Mouse (Mus musculus) spleen, embryonic (tissue): ENCODE data around the gene Nelfcd.

Source experiments
- CTCF ChIA-PET: fragments of 350-600 bp; sonication (Branson Sonifier 250); formaldehyde crosslinking; loops from one replicate; lab custom pipeline; 2022; lab: Charles Lee

Nelfcd gene

DNA sequence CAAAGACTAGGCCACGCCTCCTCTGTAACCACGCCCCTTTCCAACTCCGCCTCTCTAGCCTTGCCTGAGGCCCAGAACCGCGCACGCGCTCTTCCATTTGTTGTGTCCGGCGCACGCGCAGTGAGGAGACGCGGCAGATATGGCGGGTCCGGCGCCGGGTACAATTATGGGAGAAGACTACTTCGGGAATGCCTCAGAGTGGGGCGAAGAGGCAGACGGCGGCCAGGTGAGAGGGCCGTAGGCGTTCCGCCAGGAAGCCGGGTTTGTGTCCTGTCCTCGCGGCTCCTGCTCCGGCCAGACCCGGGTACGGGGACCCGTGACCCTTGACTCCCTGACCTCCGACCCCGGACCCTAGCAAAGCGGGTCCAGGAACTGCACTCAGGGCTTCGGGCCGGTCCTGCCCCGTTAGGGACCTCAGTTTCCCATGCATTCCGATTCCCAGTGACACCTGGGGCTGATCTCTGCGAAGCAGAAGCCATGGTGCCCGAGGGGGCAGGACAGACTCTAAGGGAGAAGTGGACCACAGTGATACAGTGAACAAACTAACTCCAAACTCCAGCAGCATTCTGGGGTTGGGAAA is at the start of gene Nelfcd:
Nelfcd (plus strand) TSS at position 74 of the 580 bp plus-strand sequence.
- CTCF ChIA-PET, result interaction anchor here (0.6 kb wide), 1 partner anchor 259 kb away, joined by 3 read pairs; no protein-coding TSS in a partner anchor

DNA sequence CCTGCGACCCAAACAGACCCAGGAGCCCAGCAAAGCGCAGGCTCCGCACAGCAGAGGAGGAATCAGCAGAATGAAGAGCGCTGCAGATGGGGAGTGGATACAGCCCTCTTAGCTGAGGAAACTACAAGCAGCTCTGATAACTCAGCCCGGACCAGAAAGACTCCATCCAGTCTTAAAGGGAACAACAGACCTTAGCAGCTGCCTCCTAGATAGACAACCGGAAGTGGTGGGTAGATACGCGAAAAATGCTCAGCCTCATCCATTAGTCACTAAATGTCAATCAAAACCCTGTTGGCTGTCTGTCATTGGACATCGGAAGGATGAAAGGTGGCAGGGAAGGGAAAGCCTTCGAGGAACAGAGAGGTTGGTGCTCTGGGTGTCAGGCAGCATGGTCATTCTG is 49.0 kb upstream of the Nelfcd start:
- CTCF ChIA-PET, result no interaction called here

DNA sequence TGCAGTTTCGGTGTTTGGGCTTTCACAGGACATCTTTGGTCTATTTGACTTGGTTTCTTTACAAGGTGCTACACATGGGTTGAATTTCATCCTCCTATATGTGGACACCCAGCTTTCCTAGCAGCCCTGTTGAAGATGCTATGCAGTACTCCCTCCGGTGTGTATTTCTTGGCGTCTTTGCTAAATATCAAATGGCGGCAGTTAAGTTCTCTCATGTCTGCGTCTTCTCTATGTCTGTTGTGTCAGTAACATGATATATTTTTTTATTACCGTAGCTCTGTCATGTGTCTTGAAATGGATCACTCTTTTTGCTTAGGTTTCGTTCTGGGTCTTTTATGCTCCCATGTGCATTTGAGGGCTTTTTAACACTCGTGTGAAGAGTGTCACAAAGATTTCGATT is 34.6 kb upstream of the Nelfcd start:
- CTCF ChIA-PET, result no interaction called here

DNA sequence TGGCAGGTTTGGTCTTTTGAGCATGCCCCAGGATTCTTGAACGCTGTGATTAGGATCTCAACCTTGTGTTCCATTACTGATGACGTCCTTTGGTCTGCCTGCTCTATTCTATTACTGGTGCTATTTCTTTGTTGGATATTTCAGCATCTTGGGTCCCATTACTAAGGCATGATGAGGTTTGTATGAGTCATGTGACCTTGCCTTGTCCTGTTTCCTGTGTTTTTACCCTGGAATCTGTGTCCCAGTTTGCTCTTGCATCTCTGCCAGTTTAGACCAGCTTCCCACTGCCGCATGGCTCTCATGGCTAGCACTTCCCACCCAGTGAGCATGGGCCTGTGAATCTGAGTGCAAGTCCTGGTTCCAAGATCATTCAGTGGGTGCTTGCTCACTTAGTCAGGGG is 23.7 kb upstream of the Nelfcd start:
- CTCF ChIA-PET, result no interaction called here

DNA sequence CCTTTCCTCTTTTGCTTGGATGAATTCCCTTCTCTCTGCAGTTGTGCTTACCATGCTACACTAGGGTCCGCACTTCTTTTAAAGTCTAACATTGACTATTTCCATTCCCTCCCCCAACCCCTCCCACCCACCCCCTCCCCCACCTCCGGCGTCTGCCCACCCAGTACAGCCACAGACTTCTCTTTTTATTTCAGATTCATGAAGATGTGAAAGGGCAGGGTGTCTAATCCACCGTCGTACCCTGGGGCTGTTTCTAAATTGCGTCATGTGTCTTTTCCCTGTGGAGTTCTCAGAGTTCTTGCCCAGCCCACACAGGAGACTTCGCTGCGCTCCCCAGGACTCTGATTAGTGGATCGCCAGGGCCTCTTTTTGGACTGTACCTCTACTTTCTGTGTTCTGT is 23.1 kb upstream of the Nelfcd start:
- CTCF ChIA-PET, result no interaction called here

DNA sequence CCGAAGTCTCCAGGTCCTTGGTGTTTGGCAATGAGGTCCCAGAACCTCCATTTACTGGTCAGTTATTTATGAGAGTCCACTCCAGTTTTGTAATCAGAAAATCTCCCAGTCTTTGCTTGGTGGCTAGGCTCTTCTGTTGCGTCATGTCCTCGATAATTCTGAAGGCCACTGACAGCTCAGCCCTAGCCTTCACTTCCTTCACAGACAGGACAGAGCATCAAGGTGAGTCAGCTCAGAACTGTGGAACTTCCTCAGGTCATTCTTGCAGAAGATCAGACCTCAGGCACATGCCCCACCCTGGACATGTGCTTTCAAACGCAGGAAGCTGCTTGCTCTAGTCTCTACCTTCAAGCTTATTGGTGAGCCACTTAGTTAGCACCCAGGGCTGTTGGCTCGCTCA is 22.2 kb upstream of the Nelfcd start:
- CTCF ChIA-PET, result interaction anchor here (0.6 kb wide), 1 partner anchor 52 kb away, joined by 19 read pairs; no protein-coding TSS in a partner anchor

DNA sequence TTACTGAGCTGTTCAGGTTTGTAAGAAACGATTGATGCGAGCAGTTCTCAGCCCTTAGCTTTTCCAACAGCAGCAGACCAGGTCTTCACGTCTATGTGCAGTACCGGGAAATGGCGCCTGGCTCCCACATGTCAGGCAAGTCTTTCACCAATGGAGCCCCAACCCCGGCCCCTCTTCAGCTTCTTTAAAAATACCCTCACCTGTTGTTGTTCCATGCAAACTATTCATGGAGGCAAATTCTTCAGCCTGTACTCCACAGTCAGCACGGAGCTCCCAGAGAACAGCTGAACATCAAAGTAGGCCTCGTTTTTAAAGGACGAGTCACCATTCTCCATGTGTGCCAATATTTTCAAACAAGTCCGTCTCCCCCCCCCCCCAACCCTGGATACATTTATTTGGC is 19.0 kb upstream of the Nelfcd start:
- CTCF ChIA-PET, result interaction anchor here (0.6 to 0.7 kb wide), 2 partner anchors 1324 to 1391 kb away, joined by 3 to 7 read pairs; no protein-coding TSS in a partner anchor

DNA sequence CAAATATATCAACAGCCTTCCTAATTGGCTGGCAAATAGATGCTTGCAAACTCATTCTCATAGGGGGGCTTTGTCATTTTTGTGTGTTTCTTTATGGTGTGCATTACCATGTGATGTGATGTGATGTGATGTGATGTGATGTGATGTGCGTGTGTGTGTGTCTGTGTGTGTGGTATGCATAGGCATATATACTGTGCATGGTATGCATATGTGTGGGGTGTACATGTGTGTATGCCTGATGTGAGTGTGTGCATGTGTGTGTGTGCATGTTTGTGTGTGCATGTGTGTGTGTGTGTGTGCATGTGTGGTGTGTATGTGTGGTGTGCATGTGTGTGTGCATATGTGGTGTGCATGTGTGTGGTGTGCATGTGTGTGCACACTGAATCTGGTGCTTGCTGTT is 18.5 kb upstream of the Nelfcd start:
- CTCF ChIA-PET, result interaction anchor here (0.6 to 0.7 kb wide), 3 partner anchors 543 to 1392 kb away, joined by 3 to 7 read pairs (median 5); no protein-coding TSS in a partner anchor

DNA sequence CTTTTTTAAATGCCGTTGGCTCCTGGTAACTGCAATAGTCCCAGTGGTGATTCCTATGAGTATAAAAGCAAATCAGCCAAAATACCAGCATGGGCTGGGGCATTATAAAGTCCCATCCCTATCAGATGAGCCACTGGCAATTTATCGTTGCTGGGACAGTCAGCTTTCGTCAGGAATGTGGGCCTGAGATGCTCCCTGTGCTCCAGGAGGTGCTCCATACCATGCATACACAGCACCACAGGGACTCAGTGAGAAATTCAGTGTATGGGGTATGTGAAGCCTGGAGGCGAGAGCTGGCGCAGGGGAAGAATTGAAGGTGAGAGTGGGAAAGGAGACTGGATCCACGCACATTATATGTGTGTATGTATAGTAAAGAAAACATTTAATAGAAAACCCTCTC is 17.7 kb upstream of the Nelfcd start:
- CTCF ChIA-PET, result interaction anchor here (0.6 kb wide), 1 partner anchor 542 kb away, joined by 5 read pairs; no protein-coding TSS in a partner anchor

DNA sequence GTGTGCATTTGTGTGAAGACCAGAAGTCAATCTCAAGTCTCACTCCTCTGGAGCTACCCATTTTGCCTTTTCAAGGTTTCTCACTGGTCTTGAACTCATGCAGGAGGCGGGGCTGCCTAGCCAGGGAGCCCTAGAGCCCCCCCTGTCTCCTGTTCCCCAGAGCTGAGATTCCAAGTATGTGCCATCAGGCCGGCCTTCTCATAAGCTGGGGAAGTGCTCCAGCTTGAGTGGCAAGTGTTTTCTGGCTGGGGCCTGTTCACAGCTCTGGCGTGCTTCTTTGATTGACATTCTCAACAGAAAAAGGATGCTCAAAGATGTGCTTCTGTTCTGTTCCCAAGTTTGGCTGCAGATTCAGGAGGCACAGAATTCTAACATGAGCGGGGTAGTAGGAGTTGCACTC is 15.2 kb upstream of the Nelfcd start:
- CTCF ChIA-PET, result no interaction called here

DNA sequence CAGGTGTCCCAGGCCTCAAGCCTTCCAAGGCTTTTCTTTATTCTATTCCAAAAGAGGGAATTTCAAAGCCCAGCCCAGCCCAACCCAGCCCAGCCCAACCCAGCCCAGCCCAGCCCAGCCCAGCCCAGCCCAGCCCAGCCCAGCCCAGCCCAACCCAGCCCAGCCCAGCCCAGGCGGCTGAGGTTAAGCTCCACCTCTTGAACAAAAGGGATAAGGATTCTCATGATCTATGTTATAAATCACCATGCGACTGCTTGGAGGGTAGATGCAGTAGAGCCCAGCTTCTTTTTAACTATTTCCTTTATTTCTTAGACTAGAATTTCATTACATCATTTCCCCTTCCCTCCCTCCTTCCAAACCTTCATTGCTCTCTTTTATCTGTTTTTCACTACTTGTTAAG is 5.4 kb upstream of the Nelfcd start:
- CTCF ChIA-PET, result no interaction called here

DNA sequence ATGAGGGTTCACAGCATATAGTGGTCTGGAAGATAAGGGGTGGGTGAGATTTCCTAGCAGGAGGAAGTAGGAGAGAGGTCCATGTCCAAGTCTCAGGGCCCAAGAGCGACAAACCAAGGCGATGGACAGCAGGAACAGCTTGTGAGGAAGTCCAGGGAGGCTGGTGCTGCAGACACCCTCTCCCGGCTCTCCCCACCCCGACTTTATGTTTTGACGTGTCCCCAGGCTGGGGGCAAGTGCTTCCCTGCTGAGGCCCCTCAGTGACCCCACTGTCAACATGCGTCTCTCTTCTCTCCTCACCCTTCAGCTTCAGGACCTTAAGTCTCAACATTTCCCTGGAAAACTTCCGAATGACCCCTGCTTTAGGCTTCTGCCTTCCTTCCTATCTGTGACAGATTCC is 2.5 kb upstream of the Nelfcd start:
- CTCF ChIA-PET, result no interaction called here

DNA sequence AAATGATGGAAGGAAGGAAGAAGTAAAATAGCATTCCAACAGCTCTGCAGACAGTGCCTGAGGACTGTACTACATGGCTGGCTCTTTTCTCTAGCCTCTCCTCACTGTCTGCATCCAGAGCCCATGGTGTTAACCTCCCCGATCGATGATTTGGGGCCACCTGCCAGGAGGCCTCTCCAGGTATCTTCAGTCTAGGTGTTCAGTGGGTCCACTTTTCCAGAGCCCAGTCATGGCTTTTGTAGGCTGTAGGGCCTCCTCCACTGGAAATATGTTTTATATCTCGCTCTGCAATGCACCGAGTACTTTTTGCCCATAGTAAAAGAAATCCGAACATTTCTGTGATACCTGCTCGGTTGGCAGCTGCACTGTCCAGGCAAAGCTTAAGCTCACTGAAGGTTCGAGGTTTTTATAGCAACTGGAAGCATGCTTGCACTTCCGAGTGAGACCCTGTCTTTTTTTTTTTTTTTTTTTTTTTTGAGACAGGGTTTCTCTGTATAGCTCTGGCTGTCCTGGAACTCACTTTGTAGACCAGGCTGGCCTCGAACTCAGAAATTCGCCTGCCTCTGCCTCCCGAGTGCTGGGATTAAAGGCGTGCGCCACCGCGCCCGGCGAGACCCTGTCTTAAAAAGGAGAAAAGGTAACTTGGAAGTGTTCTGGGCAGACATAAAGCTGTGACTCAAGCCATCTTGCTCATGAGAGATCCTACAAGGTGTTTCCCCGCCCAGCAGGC is 438 bp upstream of the Nelfcd start:
- CTCF ChIA-PET, result interaction anchor here (0.6 kb wide), 1 partner anchor 260 kb away, joined by 3 read pairs; no protein-coding TSS in a partner anchor

DNA sequence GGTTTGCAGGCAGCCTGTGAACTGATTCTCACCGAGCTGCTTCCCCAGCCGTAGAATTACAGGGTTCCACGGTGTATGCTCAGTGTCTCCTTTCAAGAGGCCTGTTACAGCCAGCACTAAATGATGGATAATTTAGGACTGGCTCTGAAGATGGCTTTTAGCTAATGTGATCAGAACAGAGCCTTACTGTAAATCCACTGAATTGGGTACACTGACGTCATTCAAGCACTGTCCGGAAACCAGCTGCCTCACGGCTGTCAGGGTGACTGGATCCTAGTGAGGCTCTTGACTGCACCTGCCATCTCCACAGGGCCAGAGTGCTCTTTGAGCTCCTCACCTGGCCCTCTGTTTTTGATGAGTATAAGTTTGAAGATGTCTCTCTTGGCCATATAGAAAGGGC is 5.5 kb downstream of the Nelfcd start:
- CTCF ChIA-PET, result no interaction called here

DNA sequence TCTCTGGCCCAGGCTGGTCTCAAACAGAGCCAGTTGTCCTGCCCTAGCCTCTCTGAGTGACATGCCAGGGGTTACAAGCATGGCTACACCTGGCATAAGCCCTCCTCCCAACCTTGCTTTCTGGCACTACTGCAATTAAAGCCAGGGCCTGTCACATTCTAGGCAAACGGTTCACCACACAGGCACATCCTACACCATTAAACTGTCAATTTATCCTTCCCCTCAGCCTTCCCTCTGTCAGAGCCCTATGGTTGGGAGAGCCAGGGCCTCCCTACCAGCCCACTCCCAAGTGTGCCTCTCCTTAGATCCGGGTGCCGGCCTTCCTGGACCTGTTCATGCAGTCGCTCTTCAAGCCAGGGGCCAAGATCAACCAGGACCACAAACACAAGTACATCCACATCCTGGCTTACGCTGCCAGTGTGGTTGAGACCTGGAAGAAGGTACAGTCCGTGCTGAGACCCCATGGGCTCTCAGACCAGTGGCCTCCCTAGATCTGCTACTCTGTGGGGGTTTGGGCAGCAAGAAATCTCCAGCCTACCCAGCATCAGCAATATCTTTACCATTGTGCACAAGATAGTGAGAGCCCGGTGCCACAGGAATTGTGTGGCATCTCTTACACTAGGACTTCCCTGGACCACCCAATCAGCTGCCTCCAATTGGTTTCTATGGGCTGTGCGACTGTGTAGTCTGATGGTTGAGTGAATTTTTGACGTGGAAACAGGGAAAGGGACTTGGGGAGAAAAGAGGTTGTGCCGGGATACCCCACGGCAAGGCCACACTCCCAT is 8.9 kb downstream of the Nelfcd start:
- CTCF ChIA-PET, result no interaction called here

DNA sequence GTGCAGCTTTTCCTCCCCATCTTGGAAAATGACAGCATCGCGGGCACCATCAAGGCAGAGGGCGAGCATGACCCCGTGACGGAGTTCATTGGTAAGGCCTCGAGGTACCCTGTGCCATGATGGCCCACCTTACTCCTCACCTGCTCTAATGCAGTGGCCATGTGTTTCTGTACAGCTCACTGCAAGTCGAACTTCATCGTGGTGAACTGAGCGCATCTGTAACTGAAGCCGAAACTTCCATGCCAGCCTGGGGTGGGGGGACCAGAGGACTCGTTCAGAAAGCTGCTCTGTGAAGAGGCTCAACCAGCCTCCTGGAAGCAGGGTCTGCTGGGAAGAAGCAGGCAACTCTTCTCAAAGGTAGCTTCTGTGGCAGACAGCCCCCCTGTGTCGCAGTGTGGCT is 11.3 kb downstream of the Nelfcd start:
- CTCF ChIA-PET, result no interaction called here

DNA sequence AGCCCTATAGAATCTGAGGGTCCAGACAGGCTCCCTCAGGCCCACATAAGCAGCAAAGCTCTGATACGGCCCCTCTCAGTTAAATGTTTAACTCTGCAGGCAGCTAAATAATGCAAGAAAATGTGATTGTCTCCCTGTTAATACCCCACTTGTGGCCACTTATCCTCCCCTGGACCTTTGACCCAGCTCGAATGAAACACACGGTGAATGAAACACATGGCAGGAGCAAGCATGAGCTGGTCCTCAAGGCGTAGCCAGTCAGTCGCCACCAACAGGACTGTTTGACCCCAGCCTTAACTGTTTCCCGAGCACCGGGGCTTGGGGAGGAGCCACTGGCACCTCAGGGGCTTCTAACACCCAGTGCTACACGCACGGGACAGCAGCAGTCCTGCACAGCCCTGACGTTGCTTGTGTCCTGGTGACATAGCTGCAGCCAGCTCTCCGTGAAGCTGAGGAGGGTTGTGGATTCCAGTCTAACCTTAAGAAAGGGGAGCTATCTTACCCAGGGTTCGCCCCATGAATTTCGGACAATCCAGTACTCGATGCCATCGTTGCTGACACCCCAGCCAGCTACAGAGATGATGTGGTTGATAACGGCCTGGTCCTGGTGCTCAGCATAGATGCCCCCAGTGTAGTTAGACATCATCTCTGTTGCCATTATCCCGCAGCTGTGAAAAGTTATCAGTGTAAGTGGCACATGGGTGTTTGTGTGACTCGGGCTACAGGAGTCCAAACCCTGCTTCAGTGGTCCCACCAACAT is 12.7 kb downstream of the Nelfcd start:
- CTCF ChIA-PET, result no interaction called here

DNA sequence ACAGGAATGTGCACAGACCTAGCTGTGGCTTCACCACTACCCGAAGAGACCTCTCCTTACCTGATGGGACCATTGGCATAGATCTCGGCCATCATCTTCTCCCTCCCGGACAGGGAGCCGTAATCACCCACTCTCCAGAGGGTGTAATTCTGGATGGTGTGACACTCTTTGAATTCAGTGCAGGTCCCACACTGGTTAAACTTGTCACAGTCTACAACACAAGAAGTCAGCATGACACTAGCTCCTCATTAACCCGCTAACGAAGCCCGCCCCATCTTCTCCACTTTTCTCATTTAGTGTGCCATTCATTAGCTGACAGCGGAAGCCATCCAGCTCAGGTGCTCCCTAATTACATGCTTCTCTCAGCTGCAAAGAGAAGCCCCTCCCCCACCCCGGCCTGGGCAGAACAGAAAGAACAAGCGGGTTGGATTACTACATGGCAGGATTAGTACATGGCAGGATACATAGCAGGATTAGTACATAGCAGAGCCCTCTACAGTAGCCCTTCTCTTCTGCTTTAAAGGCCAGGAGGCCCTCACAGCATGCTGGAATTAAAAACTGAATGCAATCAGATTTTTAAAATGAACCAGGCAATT is 13.5 kb downstream of the Nelfcd start:
- CTCF ChIA-PET, result interaction anchor here (0.6 to 1.3 kb wide), 2 partner anchors 28 to 41 kb away, joined by 3 read pairs; no protein-coding TSS in a partner anchor

DNA sequence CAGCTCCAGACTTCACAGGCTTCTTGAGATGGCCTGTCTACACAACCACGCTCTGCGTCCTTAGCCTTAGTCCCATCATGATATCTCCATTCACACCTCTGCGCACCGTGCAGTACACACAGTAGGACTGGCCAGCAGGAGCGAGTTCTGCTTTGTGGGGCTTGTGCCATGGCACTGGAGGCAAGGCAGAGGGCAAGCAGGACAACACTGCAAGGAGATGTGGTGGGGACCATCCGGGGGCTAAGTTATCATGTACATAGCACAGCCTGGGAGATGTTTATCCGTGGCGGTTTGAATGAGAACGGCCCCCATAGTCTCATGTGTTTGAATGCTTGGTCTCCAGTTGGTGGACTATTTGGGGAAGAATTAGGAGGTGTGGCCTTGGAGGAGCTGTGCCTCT is 19.3 kb downstream of the Nelfcd start:
- CTCF ChIA-PET, result no interaction called here

DNA sequence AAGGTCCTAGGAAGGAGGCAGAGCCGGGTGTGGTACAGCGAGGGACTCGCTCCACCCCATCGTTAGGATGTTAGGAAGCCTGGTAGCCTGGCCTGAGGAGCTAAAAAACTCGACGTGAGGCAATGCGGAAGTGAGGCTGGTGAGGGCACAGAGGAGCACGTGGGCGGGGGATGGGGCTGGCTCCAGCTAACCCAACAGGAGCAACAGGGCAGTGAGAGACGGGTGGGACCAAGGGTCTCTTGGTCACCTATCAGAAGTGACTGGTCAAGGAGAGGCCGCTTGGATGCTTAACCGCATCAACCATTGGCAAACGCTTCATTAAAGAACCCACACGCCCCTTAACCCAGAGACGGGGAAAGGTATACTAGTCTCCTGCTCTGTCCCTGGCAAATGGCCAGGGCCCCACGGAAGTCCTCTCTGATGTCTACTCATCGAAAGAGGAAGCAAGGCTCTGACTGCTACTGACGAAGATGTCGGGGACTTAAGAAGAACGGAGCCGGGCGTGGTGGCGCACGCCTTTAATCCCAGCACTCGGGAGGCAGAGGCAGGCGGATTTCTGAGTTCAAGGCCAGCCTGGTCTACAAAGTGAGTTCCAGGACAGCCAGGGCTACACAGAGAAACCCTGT is 20.6 kb downstream of the Nelfcd start:
- CTCF ChIA-PET, result no interaction called here
